Mouse (Mus musculus): ENCODE data around the gene Edc4.
"Not testable (repeated sequence)": the region's sequence is repeated elsewhere in the genome, so short reads cannot be mapped to it uniquely, and the experiment has no call there.

Gene Edc4

GRCm38 (mm10) chr8:105880754-105881520 lies at the start of gene Edc4:
Edc4 (plus strand) TSS chr8:105880881.
- peak; percentile 83 for DNase-seq

DNA sequence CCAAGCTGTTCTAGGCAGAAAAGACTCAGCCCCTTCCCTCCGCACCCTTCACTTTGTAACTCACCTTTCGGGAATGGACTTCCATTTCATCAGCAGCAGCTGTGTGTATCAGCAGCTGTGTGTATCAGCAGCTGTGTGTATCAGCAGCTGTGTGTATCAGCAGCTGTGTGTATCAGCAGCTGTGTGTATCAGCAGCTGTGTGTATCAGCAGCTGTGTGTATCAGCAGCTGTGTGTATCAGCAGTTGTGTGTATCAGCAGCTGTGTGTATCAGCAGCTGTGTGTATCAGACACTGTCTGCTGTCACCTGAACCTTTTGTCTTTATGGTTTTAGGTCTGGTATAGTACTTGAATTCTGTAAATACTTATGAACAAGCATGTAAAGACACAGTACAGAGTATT lies 46.9 kb upstream of the Edc4 start:
- not testable (repeated sequence) for DNase-seq

DNA sequence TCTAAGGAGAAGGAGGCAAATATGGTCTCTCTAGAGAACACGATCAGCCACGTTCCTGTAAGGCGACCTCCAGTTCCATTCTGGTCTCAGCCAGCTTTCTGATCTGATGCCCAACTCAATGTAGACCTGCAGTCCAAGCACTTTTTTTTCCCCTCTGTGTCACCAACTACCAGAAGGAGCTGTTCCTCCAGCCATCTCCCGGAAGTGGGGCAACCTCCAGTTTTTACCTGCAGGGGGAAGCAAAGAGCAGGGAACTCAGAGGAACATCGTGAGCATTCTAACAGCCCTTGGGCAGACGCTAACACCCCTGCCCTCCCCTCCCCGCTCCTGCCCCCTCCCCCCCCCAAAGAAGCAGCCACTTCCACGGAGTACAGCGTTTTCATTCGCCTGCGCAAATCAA lies 45.4 kb upstream of the Edc4 start:
- DNase-seq: peak; percentile 55

GRCm38 (mm10) chr8:105836991-105837390 lies 43.7 kb upstream of the Edc4 start:
- no peak for DNase-seq

GRCm38 (mm10) chr8:105839209-105839608 lies 41.5 kb upstream of the Edc4 start:
- DNase-seq: no peak

- DNase-seq: no peak
Observed at GRCm38 (mm10) chr8:105846678-105847077, 34.0 kb upstream of the Edc4 start.

DNA sequence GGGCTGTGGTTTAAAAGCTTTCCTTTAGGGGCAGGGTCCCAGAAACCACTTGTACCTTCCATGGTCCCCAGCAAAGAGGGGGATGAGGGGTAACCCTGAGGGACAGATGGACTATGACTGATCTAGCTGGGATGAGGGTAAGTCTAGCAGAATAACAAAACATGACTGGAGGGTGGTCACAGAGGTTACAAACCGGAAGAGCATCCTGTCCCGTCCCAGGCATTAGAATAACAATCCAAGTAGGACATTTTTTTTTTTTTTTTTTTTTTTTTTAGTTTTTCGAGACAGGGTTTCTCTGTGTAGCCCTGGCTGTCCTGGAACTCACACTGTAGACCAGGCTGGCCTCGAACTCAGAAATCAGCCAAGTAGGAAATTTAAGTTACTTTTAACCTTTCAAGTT lies 30.7 kb upstream of the Edc4 start:
- no peak for DNase-seq

GRCm38 (mm10) chr8:105850611-105851010 lies 30.1 kb upstream of the Edc4 start:
- DNase-seq: no peak

GRCm38 (mm10) chr8:105851651-105852143 lies 29.0 kb upstream of the Edc4 start:
- peak; percentile 92 for DNase-seq

DNA sequence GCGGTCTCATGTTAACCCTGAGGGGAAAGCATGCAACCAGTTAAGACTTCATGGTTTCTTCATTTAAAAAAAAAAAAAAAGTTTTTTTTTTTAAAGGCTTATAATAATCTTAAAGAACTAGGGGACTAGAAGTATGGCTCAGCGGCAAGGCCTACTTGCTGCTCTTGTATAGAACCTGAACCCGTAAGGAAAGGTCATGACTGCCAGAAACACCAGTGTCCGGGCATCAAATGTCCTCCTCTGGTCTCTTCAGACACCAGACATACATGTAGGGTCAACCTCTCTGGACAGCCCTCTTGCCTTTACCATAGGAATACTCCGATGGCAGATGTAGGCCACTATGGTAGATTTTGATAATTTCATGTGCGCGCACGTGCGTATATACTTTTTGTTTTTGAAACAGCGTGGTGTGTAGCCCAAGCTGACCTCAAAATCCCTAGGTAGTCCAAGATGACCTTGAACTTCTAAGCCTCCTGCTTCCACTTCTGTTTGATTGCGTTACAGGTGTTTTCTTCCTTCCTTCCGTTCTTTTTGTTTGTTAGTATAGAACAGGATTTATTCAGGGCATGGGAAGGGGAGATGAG lies 28.4 kb upstream of the Edc4 start:
- DNase-seq: no peak

- DNase-seq: no peak
Observed at GRCm38 (mm10) chr8:105853178-105853577, 27.5 kb upstream of the Edc4 start, which contains the start of gene Cenpt. Cenpt (minus strand) TSS chr8:105853278.

DNA sequence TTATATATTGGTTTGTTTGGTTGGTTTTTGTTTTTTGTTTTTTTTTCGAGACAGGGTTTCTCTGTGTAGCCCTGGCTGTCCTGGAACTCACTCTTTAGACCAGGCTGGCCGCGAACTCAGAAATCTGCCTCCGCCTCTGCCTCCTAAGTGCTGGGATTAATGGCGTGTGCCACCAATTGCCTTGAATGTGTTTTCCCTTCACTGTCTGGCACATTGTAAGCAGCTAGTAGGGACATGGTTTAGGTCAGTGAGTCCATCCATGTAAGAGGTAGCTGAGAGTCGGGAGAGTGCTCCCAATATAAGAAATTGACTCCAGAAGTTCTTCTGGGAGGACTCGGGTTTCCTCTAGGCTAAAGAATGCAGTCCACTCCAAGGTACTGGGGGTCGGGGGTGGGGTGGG lies 26.4 kb upstream of the Edc4 start:
- no peak for DNase-seq

- DNase-seq: peak; percentile 94
Observed at GRCm38 (mm10) chr8:105854715-105855216, 25.9 kb upstream of the Edc4 start, which contains the start of gene Thap11. Thap11 (plus strand) TSS chr8:105855132.

DNA sequence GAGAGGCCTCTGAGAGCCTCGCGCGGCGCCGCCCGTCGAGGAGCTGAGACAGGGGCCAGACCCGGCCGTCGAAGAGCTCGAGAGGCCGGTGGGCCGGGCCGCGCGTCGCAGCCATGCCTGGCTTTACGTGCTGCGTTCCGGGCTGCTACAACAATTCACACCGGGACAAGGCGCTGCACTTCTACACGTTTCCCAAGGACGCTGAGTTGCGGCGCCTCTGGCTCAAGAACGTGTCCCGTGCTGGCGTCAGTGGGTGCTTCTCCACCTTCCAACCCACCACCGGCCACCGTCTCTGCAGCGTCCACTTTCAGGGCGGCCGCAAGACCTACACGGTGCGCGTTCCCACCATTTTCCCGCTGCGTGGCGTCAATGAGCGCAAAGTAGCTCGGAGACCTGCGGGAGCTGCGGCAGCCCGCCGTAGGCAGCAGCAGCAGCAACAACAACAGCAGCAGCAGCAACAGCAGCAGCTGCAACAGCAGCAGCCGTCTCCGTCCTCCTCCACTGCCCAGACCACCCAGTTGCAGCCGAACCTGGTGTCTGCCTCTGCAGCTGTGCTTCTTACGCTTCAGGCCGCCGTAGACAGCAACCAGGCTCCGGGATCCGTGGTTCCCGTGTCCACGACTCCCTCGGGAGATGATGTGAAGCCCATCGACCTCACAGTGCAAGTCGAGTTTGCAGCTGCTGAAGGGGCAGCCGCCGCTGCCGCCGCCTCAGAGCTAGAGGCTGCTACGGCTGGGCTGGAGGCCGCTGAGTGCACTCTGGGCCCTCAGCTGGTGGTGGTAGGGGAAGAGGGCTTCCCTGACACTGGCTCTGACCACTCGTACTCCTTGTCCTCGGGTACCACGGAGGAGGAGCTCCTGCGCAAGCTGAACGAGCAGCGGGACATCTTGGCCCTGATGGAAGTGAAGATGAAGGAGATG lies 25.2 kb upstream of the Edc4 start:
- peak; percentile 55 for DNase-seq

GRCm38 (mm10) chr8:105856168-105856835 lies 24.4 kb upstream of the Edc4 start:
- DNase-seq: no peak

- DNase-seq: no peak
Observed at GRCm38 (mm10) chr8:105858495-105858894, 22.2 kb upstream of the Edc4 start.

- no peak for DNase-seq
Observed at GRCm38 (mm10) chr8:105859314-105859713, 21.4 kb upstream of the Edc4 start.

GRCm38 (mm10) chr8:105860143-105860981 lies 20.3 kb upstream of the Edc4 start, which contains the start of gene Nutf2:
Nutf2 (plus strand) TSS chr8:105860580.
- peak; percentile 97 for DNase-seq

- no peak for DNase-seq
Observed at GRCm38 (mm10) chr8:105861951-105862350, 18.7 kb upstream of the Edc4 start.

DNA sequence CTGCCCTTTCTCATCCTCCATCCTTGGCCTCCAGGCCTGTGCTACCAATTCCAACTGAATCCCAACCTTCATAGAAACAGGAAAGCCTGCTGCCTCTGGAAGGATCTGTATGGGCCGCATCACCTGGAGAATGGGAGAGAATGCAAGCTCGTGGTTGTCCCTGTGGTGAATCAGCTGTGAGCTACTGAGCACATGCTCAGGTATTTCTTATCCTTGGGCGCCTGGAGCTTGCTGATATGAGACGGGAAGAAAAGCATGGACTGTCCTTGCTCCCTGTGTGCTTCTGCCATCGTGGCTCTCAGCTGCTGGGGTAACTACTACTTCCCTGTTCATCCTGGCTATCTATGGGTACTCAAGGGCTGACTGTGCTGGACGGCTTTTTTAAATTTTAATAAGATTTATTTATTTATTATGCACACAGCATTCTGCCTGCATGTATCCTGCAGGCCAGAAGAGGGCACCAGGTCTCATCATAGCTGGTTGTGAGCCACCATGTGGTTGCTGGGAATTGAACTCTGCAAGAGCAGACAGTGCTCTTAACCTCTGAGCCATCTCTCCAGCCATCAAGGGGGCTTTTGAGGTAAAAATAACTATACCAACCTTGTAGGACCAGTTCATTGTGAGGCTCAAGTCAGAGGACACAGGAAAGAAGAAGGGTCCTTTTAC lies 14.2 kb upstream of the Edc4 start:
- no peak for DNase-seq

DNA sequence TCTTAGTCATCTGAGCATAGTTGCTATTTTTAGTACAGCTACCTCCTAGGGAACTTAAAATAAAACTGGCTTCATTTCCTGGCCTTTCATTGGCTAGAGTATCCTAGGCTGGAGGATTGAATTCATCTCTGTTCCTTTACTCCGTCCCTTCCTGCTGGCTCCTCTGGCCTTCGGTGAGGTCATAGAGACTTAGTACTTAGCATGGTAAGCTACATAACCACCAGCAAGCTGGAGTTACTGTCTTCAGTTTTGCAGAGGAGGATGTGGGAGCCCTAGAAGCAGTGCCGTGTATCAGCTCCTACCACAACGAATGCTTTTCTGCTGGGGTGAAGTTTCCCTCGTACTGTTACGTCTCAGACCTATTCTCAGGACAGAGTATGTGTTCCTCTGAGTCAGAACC lies 6.4 kb upstream of the Edc4 start:
- peak; percentile 42 for DNase-seq
